Mouse (Mus musculus) forebrain, embryonic 10.5 days (tissue): Measurements from ENCODE around the gene Arhgap1. TPM values are rescaled to one million over a fixed set of nuclear protein-coding genes. Genes with fewer than 3 reads are reported as not detected.

Experiments used
- DNase-seq: peaks from one replicate; pipeline ENCODE4 v3.0.0-alpha.2; 2017; ENCODE audit warnings: low spot score; ENCODE audit errors: extremely low spot score
- H3K27ac ChIP-seq: fragments of 300-500 bp; sonication (generic); 2 replicates; pipeline ENCODE4 v1.5.1; 2016; ENCODE audit warnings: mild to moderate bottlenecking
- H3K27me3 ChIP-seq: fragments of 300-500 bp; sonication (generic); 2 replicates; pipeline ENCODE4 v1.6.1; 2016; ENCODE audit warnings: mild to moderate bottlenecking; ENCODE audit not compliant: poor library complexity, severe bottlenecking
- H3K36me3 ChIP-seq: fragments of 300-500 bp; sonication (generic); replicated peaks from 2 replicates; pipeline ENCODE4 v1.6.1; 2016; ENCODE audit warnings: mild to moderate bottlenecking, moderate library complexity
- H3K4me1 ChIP-seq: fragments of 300-500 bp; sonication (generic); 2 replicates; pipeline ENCODE4 v1.6.1; 2016
- H3K4me3 ChIP-seq: fragments of 300-500 bp; sonication (generic); 2 replicates; pipeline ENCODE4 v1.5.1; 2016; ENCODE audit warnings: mild to moderate bottlenecking, moderate library complexity
- H3K9me3 ChIP-seq: fragments of 300-500 bp; sonication (generic); 2 replicates; pipeline ENCODE4 v1.6.1; 2016; ENCODE audit warnings: mild to moderate bottlenecking, moderate library complexity
- WGBS: fragments of 180-500 bp; shearing (Covaris S2); methylation state at CpG from one replicate; pipeline ENCODE4 v1.1.7; 2016; 5-methylcytosine and 5-hydroxymethylcytosine counted together
- polyA plus RNA-seq: library from polyadenylated mRNA; unstranded; fragments of >200 nt; fragmentation: Nextera tagmentation; extraction: Ambion mirVana; gene quantifications from 2 replicates; pipeline ENCODE4 v1.2.1, GENCODE M21; 2016

Arhgap1 gene
- polyA plus RNA-seq, 1 experiment from 2014 or later, result 70.0 TPM

GRCm38 (mm10) chr2:91634841-91635240 is 14.8 kb upstream of the Arhgap1 start:
- Histone ChIP-seq H3K4me1 (no peaks in the 10 kb centered on the region), H3K36me3 (no peaks in the 10 kb centered on the region), H3K27me3 (no peaks in the 10 kb centered on the region), H3K4me3 (no peak overlapping the region), H3K9me3 (no peaks in the 10 kb centered on the region), H3K27ac (no peak overlapping the region)
- DNase-seq, result no peak
- WGBS, result 85% methylated on average over 9 of the region's 9 CpGs

GRCm38 (mm10) chr2:91635486-91635885 is 14.2 kb upstream of the Arhgap1 start:
- WGBS, result 87% methylated on average over 11 of the region's 11 CpGs
- Histone ChIP-seq H3K4me1 (no peaks in the 10 kb centered on the region), H3K27me3 (no peaks in the 10 kb centered on the region), H3K27ac (no peak overlapping the region), H3K4me3 (no peak overlapping the region), H3K9me3 (no peaks in the 10 kb centered on the region), H3K36me3 (no peaks in the 10 kb centered on the region)
- no peak for DNase-seq

- 90% methylated on average over 8 of the region's 8 CpGs for WGBS
- DNase-seq, result no peak
- H3K27ac ChIP-seq, result no peak within 1 kb of the TSS
- no peaks in the 10 kb centered on the region for H3K9me3 ChIP-seq
- H3K27me3 ChIP-seq, result no peaks in the 10 kb centered on the region
- no peak within 1 kb of the TSS for H3K4me3 ChIP-seq
- H3K4me1 ChIP-seq, result no peaks in the 10 kb centered on the region
- no peaks in the 10 kb centered on the region for H3K36me3 ChIP-seq
Measured at GRCm38 (mm10) chr2:91636229-91636628, 13.4 kb upstream of the Arhgap1 start, which contains the start of gene F2. TSS of gene F2 (minus strand) at chr2:91636414.

- 83% methylated on average over 5 of the region's 5 CpGs for WGBS
Measured at GRCm38 (mm10) chr2:91636727-91637338, 12.8 kb upstream of the Arhgap1 start.

GRCm38 (mm10) chr2:91638931-91639330 is 10.7 kb upstream of the Arhgap1 start:
- Histone ChIP-seq H3K4me3 (no peak overlapping the region), H3K4me1 (no peaks in the 10 kb centered on the region), H3K9me3 (no peaks in the 10 kb centered on the region), H3K36me3 (peaks cover 22% of the 10 kb centered on the region), H3K27ac (no peak overlapping the region), H3K27me3 (no peaks in the 10 kb centered on the region)
- no peak for DNase-seq
- WGBS, result 90% methylated on average over 6 of the region's 6 CpGs

More at GRCm38 (mm10) chr2:91636727-91637338, 12.8 kb upstream of the Arhgap1 start:
- H3K36me3 ChIP-seq, result peaks cover 2% of the 10 kb centered on the region
- H3K27ac ChIP-seq, result no peak overlapping the region
- no peak for DNase-seq
- H3K9me3 ChIP-seq, result no peaks in the 10 kb centered on the region
- H3K4me1 ChIP-seq, result no peaks in the 10 kb centered on the region
- H3K4me3 ChIP-seq, result no peak overlapping the region
- no peaks in the 10 kb centered on the region for H3K27me3 ChIP-seq

GRCm38 (mm10) chr2:91642825-91643415 is 6.7 kb upstream of the Arhgap1 start:
- H3K4me1 ChIP-seq, result no peaks in the 10 kb centered on the region
- no peaks in the 10 kb centered on the region for H3K9me3 ChIP-seq
- WGBS, result 77% methylated on average over 2 of the region's 2 CpGs
- no peak for DNase-seq
- H3K4me3 ChIP-seq, result no peak overlapping the region
- peaks cover 62% of the 10 kb centered on the region for H3K36me3 ChIP-seq
- H3K27ac ChIP-seq, result no peak overlapping the region
- no peaks in the 10 kb centered on the region for H3K27me3 ChIP-seq

GRCm38 (mm10) chr2:91644021-91644420 is 5.6 kb upstream of the Arhgap1 start:
- Histone ChIP-seq H3K36me3 (peaks cover 65% of the 10 kb centered on the region), H3K4me3 (no peak overlapping the region), H3K9me3 (no peaks in the 10 kb centered on the region), H3K27me3 (no peaks in the 10 kb centered on the region), H3K4me1 (peaks cover 9% of the 10 kb centered on the region), H3K27ac (no peak overlapping the region)
- 94% methylated on average over 11 of the region's 11 CpGs for WGBS
- DNase-seq, result no peak

GRCm38 (mm10) chr2:91645354-91645753 is 4.3 kb upstream of the Arhgap1 start:
- peaks cover 13% of the 10 kb centered on the region for H3K4me1 ChIP-seq
- 96% methylated on average over 15 of the region's 15 CpGs for WGBS
- H3K27me3 ChIP-seq, result no peaks in the 10 kb centered on the region
- no peak overlapping the region; the same call in 1 of the 2 replicates for H3K4me3 ChIP-seq
- peaks cover 65% of the 10 kb centered on the region for H3K36me3 ChIP-seq
- no peak overlapping the region for H3K27ac ChIP-seq
- no peak for DNase-seq
- no peaks in the 10 kb centered on the region for H3K9me3 ChIP-seq

- H3K4me3 ChIP-seq, result no peak overlapping the region
- DNase-seq, result no peak
- peaks cover 17% of the 10 kb centered on the region for H3K4me1 ChIP-seq
- H3K27ac ChIP-seq, result no peak overlapping the region
- no peaks in the 10 kb centered on the region for H3K9me3 ChIP-seq
- H3K36me3 ChIP-seq, result peaks cover 65% of the 10 kb centered on the region
- WGBS, result 93% methylated on average over 11 of the region's 11 CpGs
- H3K27me3 ChIP-seq, result no peaks in the 10 kb centered on the region
Measured at GRCm38 (mm10) chr2:91645811-91646210, 3.8 kb upstream of the Arhgap1 start.

GRCm38 (mm10) chr2:91646733-91647132 is 2.9 kb upstream of the Arhgap1 start:
- H3K36me3 ChIP-seq, result peaks cover 64% of the 10 kb centered on the region
- H3K4me1 ChIP-seq, result peaks cover 21% of the 10 kb centered on the region
- H3K27me3 ChIP-seq, result no peaks in the 10 kb centered on the region
- no peak overlapping the region for H3K27ac ChIP-seq
- no peak overlapping the region for H3K4me3 ChIP-seq
- 20% methylated on average over 1 of the region's 1 CpGs for WGBS
- peak; percentile 46 for DNase-seq
- no peaks in the 10 kb centered on the region for H3K9me3 ChIP-seq

GRCm38 (mm10) chr2:91649152-91649551 is 508 bp upstream of the Arhgap1 start:
- H3K27me3 ChIP-seq, result no peaks in the 10 kb centered on the region
- peaks cover 50% of the 10 kb centered on the region for H3K36me3 ChIP-seq
- H3K9me3 ChIP-seq, result no peaks in the 10 kb centered on the region
- peaks cover 24% of the 10 kb centered on the region for H3K4me1 ChIP-seq
- DNase-seq, result no peak
- 5% methylated on average over 15 of the region's 15 CpGs for WGBS
- H3K4me3 ChIP-seq, result peak overlapping the region; percentile 92
- peak overlapping the region; percentile 95 for H3K27ac ChIP-seq

- Histone ChIP-seq H3K4me1 (peaks cover 24% of the 10 kb centered on the region), H3K27me3 (no peaks in the 10 kb centered on the region), H3K27ac (peak overlapping the region; percentile 95), H3K4me3 (peak overlapping the region; percentile 92), H3K36me3 (peaks cover 50% of the 10 kb centered on the region), H3K9me3 (no peaks in the 10 kb centered on the region)
- WGBS, result 21% methylated on average over 16 of the region's 16 CpGs
- no peak for DNase-seq
Measured at GRCm38 (mm10) chr2:91650360-91650995, 818 bp downstream of the Arhgap1 start.
